10 mouse cellular contexts compared by ENCODE assay signal in the genomic region with DNA sequence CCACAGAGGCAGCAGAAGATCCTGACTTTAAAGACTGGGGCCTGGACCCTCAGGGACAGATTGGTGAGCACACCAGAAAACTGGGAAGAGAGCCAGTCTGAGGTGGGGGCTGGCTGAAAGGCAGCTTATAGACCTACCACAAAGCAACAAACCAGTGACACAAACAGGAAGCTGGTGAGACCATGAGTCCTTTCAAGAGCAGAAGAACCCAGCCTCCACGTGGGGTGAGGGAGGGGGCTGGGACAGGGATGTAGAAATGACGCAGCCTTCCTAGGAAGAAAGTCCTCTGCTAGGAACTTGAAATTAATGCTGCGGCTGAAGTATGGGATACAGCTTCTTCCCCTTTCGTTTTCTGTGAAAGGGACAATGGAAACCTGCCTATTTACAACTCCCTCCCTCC.
DNase-seq lines count a peak whose midpoint lies in the region; ATAC-seq lines count a peak whose summit lies in the region.
"Had no signal": no experiment of that assay in that cellular context is flagged by ENCODE, and none has a peak within 500 bp of the region (broad histone marks: within the 10 kb centered on the region; RNA-seq: fewer than 3 reads in every experiment).

No protein-coding gene starts in this region.

- 61% methylated on average over 4 of the region's 4 CpGs for WGBS in midbrain, embryonic 13.5 days
- 68% methylated on average over 4 of the region's 4 CpGs for WGBS in midbrain, embryonic 10.5 days

- H3K9me3 ChIP-seq in midbrain, embryonic 13.5 days: no peaks in the 10 kb centered on the region
- H3K9me3 ChIP-seq in midbrain, embryonic 10.5 days (replicated peaks): no peaks in the 10 kb centered on the region
- H3K9me3 ChIP-seq: embryonic facial prominence, embryonic 15.5 days had no signal

- DNase-seq in midbrain, embryonic 10.5 days (ENCODE audit: low spot score): no peak
- peak; percentile 38 for DNase-seq in lung, postnatal 10 days
- DNase-seq in thymus, postnatal 36 days: peak; percentile 23 to 40
- no peak for DNase-seq in embryo, embryonic 10 days (ENCODE audit: low spot score)
- no peak for DNase-seq in adrenal gland, adult 2 months
- DNase-seq: heart, postnatal 36 days; right cerebral cortex, postnatal 4 days had no signal

- H3K36me3 ChIP-seq in midbrain, embryonic 13.5 days: no peaks in the 10 kb centered on the region
- H3K36me3 ChIP-seq in midbrain, embryonic 10.5 days: no peaks in the 10 kb centered on the region
- H3K36me3 ChIP-seq: embryonic facial prominence, embryonic 15.5 days had no signal

- H3K27me3 ChIP-seq in midbrain, embryonic 13.5 days: no peaks in the 10 kb centered on the region
- peaks cover 12% of the 10 kb centered on the region; the same call in 1 of the 2 replicates for H3K27me3 ChIP-seq in midbrain, embryonic 10.5 days (ENCODE audit: low read depth, poor library complexity, severe bottlenecking)

- no peak for ATAC-seq in midbrain, embryonic 13.5 days
- ATAC-seq in common myeloid progenitor, adult 5-6 weeks (replicated peaks; ENCODE audit: low read depth, poor library complexity, severe bottlenecking): peak; percentile 94

- H3K9ac ChIP-seq in midbrain, embryonic 13.5 days (replicated peaks): no peak overlapping the region
- H3K9ac ChIP-seq: embryonic facial prominence, embryonic 15.5 days had no signal

- peak overlapping the region; percentile 62 for H3K27ac ChIP-seq in midbrain, embryonic 13.5 days
- no peak overlapping the region for H3K27ac ChIP-seq in midbrain, embryonic 10.5 days (replicated peaks)
- H3K27ac ChIP-seq: embryonic facial prominence, embryonic 15.5 days had no signal

- H3K4me3 ChIP-seq in midbrain, embryonic 13.5 days (replicated peaks): no peak overlapping the region
- H3K4me3 ChIP-seq in midbrain, embryonic 10.5 days: no peak overlapping the region
- H3K4me3 ChIP-seq: embryonic facial prominence, embryonic 15.5 days had no signal

- H3K4me1 ChIP-seq in midbrain, embryonic 13.5 days (replicated peaks): peaks cover 38% of the 10 kb centered on the region
- peaks cover 43% of the 10 kb centered on the region for H3K4me1 ChIP-seq in midbrain, embryonic 10.5 days

- no peak overlapping the region for H3K4me2 ChIP-seq in midbrain, embryonic 13.5 days (replicated peaks)
- H3K4me2 ChIP-seq: embryonic facial prominence, embryonic 15.5 days had no signal

Comparison
In these comparisons a context has a peak if more than half of its experiments do, and no peak if none do; other contexts are left out.
1. DNase-seq: peak in lung, postnatal 10 days (single experiment) and thymus, postnatal 36 days (2 of 2); none in midbrain, embryonic 10.5 days (single experiment), embryo, embryonic 10 days (single experiment) and adrenal gland, adult 2 months (single experiment).